ENCODE assay signal across 8 mouse cellular contexts in genomic region chr6:124375435-124375884, GRCm38 (mm10). TPM values are rescaled to one million over a fixed set of nuclear protein-coding genes. Genes with fewer than 3 reads are reported as not detected.
DNase-seq lines count a peak whose midpoint lies in the region; ATAC-seq and TF ChIP-seq lines count a peak whose summit lies in the region.

No protein-coding gene starts in this region.

- WGBS in heart, postnatal 0 days, result 41% methylated on average over 11 of the region's 11 CpGs
- WGBS in lung, postnatal 0 days, result 69% methylated on average over 11 of the region's 11 CpGs
- 67% methylated on average over 11 of the region's 11 CpGs for WGBS in stomach, postnatal 0 days
- 88% methylated on average over 11 of the region's 11 CpGs for WGBS in forebrain, embryonic 11.5 days
- WGBS in hindbrain, postnatal 0 days, result 84% methylated on average over 11 of the region's 11 CpGs

- H3K4me2 ChIP-seq in heart, postnatal 0 days (ENCODE audit: low read depth, low read length), result no peak overlapping the region
- no peak overlapping the region for H3K4me2 ChIP-seq in lung, postnatal 0 days (replicated peaks; ENCODE audit: low read depth, low read length)
- H3K4me2 ChIP-seq in stomach, postnatal 0 days (replicated peaks; ENCODE audit: low read depth), result no peak overlapping the region
- H3K4me2 ChIP-seq in forebrain, embryonic 11.5 days (ENCODE audit: low read depth, low read length, severe bottlenecking), result no peak overlapping the region
- H3K4me2 ChIP-seq in hindbrain, postnatal 0 days (ENCODE audit: low read depth, low read length), result no peak overlapping the region

- peak overlapping the region; percentile 22; the same call in 1 of the 2 replicates for H3K27ac ChIP-seq in heart, postnatal 0 days (ENCODE audit: low read depth)
- no peak overlapping the region for H3K27ac ChIP-seq in lung, postnatal 0 days (ENCODE audit: low read length)
- peak overlapping the region; percentile 24; the same call in 1 of the 2 replicates for H3K27ac ChIP-seq in stomach, postnatal 0 days (replicated peaks)
- no peak overlapping the region for H3K27ac ChIP-seq in forebrain, embryonic 11.5 days (ENCODE audit: low read depth, low read length)
- no peak overlapping the region for H3K27ac ChIP-seq in hindbrain, postnatal 0 days

- no peaks in the 10 kb centered on the region for H3K9me3 ChIP-seq in heart, postnatal 0 days (replicated peaks; ENCODE audit: control insufficient read depth, low read length)
- no peaks in the 10 kb centered on the region for H3K9me3 ChIP-seq in lung, postnatal 0 days (ENCODE audit: low read length)
- H3K9me3 ChIP-seq in stomach, postnatal 0 days (ENCODE audit: control insufficient read depth, low read length), result no peaks in the 10 kb centered on the region
- H3K9me3 ChIP-seq in forebrain, embryonic 11.5 days (ENCODE audit: control insufficient read depth, low read length), result no peaks in the 10 kb centered on the region
- no peaks in the 10 kb centered on the region for H3K9me3 ChIP-seq in hindbrain, postnatal 0 days (ENCODE audit: low read length)

- no peaks in the 10 kb centered on the region for H3K4me1 ChIP-seq in heart, postnatal 0 days (ENCODE audit: control insufficient read depth, insufficient read depth)
- H3K4me1 ChIP-seq in lung, postnatal 0 days (ENCODE audit: insufficient read depth, low read depth, low read length), result no peaks in the 10 kb centered on the region
- H3K4me1 ChIP-seq in stomach, postnatal 0 days (replicated peaks; ENCODE audit: control insufficient read depth, insufficient read depth), result no peaks in the 10 kb centered on the region
- H3K4me1 ChIP-seq in forebrain, embryonic 11.5 days (replicated peaks; ENCODE audit: control insufficient read depth, insufficient read depth, low read length), result no peaks in the 10 kb centered on the region
- no peaks in the 10 kb centered on the region for H3K4me1 ChIP-seq in hindbrain, postnatal 0 days (ENCODE audit: insufficient read depth, low read length)

- no peak overlapping the region for H3K4me3 ChIP-seq in heart, postnatal 0 days (ENCODE audit: low read depth, low read length)
- H3K4me3 ChIP-seq in lung, postnatal 0 days (ENCODE audit: low read depth, low read length), result no peak overlapping the region
- H3K4me3 ChIP-seq in stomach, postnatal 0 days (ENCODE audit: low read depth, low read length), result no peak overlapping the region
- no peak overlapping the region for H3K4me3 ChIP-seq in forebrain, embryonic 11.5 days (ENCODE audit: low read depth, low read length)
- H3K4me3 ChIP-seq in hindbrain, postnatal 0 days (ENCODE audit: low read length), result no peak overlapping the region

- no peak overlapping the region for H3K9ac ChIP-seq in heart, postnatal 0 days (replicated peaks; ENCODE audit: low read depth, low read length)
- no peak overlapping the region for H3K9ac ChIP-seq in lung, postnatal 0 days (replicated peaks; ENCODE audit: low read depth)
- no peak overlapping the region for H3K9ac ChIP-seq in stomach, postnatal 0 days (ENCODE audit: low read length)
- no peak overlapping the region for H3K9ac ChIP-seq in forebrain, embryonic 11.5 days (ENCODE audit: low read length)
- H3K9ac ChIP-seq in hindbrain, postnatal 0 days (replicated peaks; ENCODE audit: low read length), result no peak overlapping the region

- intact Hi-C loops in gastrocnemius, postnatal 36 days (cut with DNase I), result no loop called here

- no peaks in the 10 kb centered on the region for H3K36me3 ChIP-seq in heart, postnatal 0 days (replicated peaks; ENCODE audit: control insufficient read depth, insufficient read depth, low read length)
- no peaks in the 10 kb centered on the region for H3K36me3 ChIP-seq in lung, postnatal 0 days (ENCODE audit: insufficient read depth, low read length)
- no peaks in the 10 kb centered on the region for H3K36me3 ChIP-seq in stomach, postnatal 0 days (ENCODE audit: control insufficient read depth, insufficient read depth, low read length)
- no peaks in the 10 kb centered on the region for H3K36me3 ChIP-seq in forebrain, embryonic 11.5 days (ENCODE audit: control insufficient read depth, insufficient read depth, low read length)
- no peaks in the 10 kb centered on the region for H3K36me3 ChIP-seq in hindbrain, postnatal 0 days (ENCODE audit: insufficient read depth, low read length)

- peak; percentile 38 for DNase-seq in gastrocnemius, adult 18-20 months (ENCODE audit: low spot score)
- no peak for DNase-seq in gastrocnemius, postnatal 36 days
- no peak for DNase-seq in heart, postnatal 0 days (ENCODE audit: low spot score)
- peak; percentile 52 for DNase-seq in lung, postnatal 0 days (ENCODE audit: low spot score)
- DNase-seq in stomach, postnatal 0 days (ENCODE audit: low spot score), result no peak
- no peak for DNase-seq in forebrain, embryonic 11.5 days (ENCODE audit: low spot score)
- no peak for DNase-seq in hindbrain, postnatal 0 days (ENCODE audit: low spot score)
- no peak for DNase-seq in testis, postnatal 14 days (ENCODE audit: low spot score)

- no peak for TF ChIP-seq EP300 in heart, postnatal 0 days (IDR thresholded peaks at IDR 0.05; ENCODE audit: low read depth)
- TF ChIP-seq EP300 in lung, postnatal 0 days (IDR thresholded peaks at IDR 0.05), result no peak
- no peak for TF ChIP-seq EP300 in stomach, postnatal 0 days (optimal IDR thresholded peaks at IDR 0.05)

- ATAC-seq in heart, postnatal 0 days (ENCODE audit: insufficient read depth, low read depth), result no peak
- peak; percentile 67 for ATAC-seq in lung, postnatal 0 days
- 0 out of 2 replicates have a peak, but pooled peaks have one; percentile 38 for ATAC-seq in stomach, postnatal 0 days (ENCODE audit: low FRiP score, low TSS enrichment)
- no peak for ATAC-seq in forebrain, embryonic 11.5 days (replicated peaks; ENCODE audit: low FRiP score)
- ATAC-seq in hindbrain, postnatal 0 days, result no peak

- TF ChIP-seq CTCF in heart, postnatal 0 days (IDR thresholded peaks at IDR 0.05; ENCODE audit: low read depth), result no peak
- no peak for TF ChIP-seq CTCF in lung, postnatal 0 days (IDR thresholded peaks at IDR 0.05)
- TF ChIP-seq CTCF in stomach, postnatal 0 days (IDR thresholded peaks at IDR 0.05; ENCODE audit: low read depth), result no peak
- TF ChIP-seq CTCF in hindbrain, postnatal 0 days (IDR thresholded peaks at IDR 0.05; ENCODE audit: low read depth), result no peak

- no peaks in the 10 kb centered on the region for H3K27me3 ChIP-seq in heart, postnatal 0 days (ENCODE audit: control insufficient read depth, insufficient read depth, low read length)
- no peaks in the 10 kb centered on the region for H3K27me3 ChIP-seq in lung, postnatal 0 days (replicated peaks; ENCODE audit: insufficient read depth, low read length)
- no peaks in the 10 kb centered on the region for H3K27me3 ChIP-seq in stomach, postnatal 0 days (ENCODE audit: control insufficient read depth, insufficient read depth, low read length)
- H3K27me3 ChIP-seq in forebrain, embryonic 11.5 days (ENCODE audit: control insufficient read depth, insufficient read depth, low read length), result no peaks in the 10 kb centered on the region
- H3K27me3 ChIP-seq in hindbrain, postnatal 0 days (ENCODE audit: insufficient read depth, low read length), result no peaks in the 10 kb centered on the region

RNA-seq across cellular contexts. Expression of gene Pex5, which starts 39.4 kb away (rescaled TPM):
- 10 to 100 TPM; 20.2 to 20.6 TPM for total RNA-seq in gastrocnemius, adult 18-20 months (2021)
- 10 to 100 TPM; 21.1 to 22.0 TPM for total RNA-seq in gastrocnemius, postnatal 36 days (2021)
- 42.9 and 47.7 TPM in 2 replicates for total RNA-seq in heart, postnatal 0 days (2014; rRNA removed; ENCODE audit: low replicate concordance)
- polyA plus RNA-seq in heart, postnatal 0 days (2015; fragmentation: Nextera tagmentation; extraction: Ambion mirVana), result 20.8 and 21.4 TPM in 2 replicates
- 28.5 and 29.2 TPM in 2 replicates for polyA plus RNA-seq in lung, postnatal 0 days (2015; fragmentation: Nextera tagmentation; extraction: Ambion mirVana)
- polyA plus RNA-seq in stomach, postnatal 0 days (2015; fragmentation: Nextera tagmentation; extraction: Ambion mirVana), result 18.6 and 19.9 TPM in 2 replicates
- 46.9 and 49.9 TPM in 2 replicates for polyA plus RNA-seq in forebrain, embryonic 11.5 days (2014; fragmentation: Nextera tagmentation; extraction: Ambion mirVana)
- 74.4 and 80.8 TPM in 2 replicates for total RNA-seq in hindbrain, postnatal 0 days (2014; rRNA removed)
- 46.6 and 49.0 TPM in 2 replicates for polyA plus RNA-seq in hindbrain, postnatal 0 days (2015; fragmentation: Nextera tagmentation; extraction: Ambion mirVana)

Comparison
In these comparisons a context has a peak if more than half of its experiments do, and no peak if none do; other contexts are left out.
1. DNase-seq: peak in gastrocnemius, adult 18-20 months (single experiment) and lung, postnatal 0 days (single experiment); none in gastrocnemius, postnatal 36 days (0 of 2), heart, postnatal 0 days (single experiment), stomach, postnatal 0 days (single experiment), forebrain, embryonic 11.5 days (single experiment), hindbrain, postnatal 0 days (single experiment) and testis, postnatal 14 days (single experiment).
2. ATAC-seq: peak in lung, postnatal 0 days (single experiment) and stomach, postnatal 0 days (single experiment); none in heart, postnatal 0 days (single experiment), forebrain, embryonic 11.5 days (single experiment) and hindbrain, postnatal 0 days (single experiment).
3. H3K27ac ChIP-seq: peak in heart, postnatal 0 days (single experiment) and stomach, postnatal 0 days (single experiment); none in lung, postnatal 0 days (single experiment), forebrain, embryonic 11.5 days (single experiment) and hindbrain, postnatal 0 days (single experiment).